Mouse (Mus musculus) CH12.LX (cell line): ENCODE measurements around the gene Gatd1. TPM values are rescaled to one million over a fixed set of nuclear protein-coding genes. Genes with fewer than 3 reads are reported as not detected.
A peak's percentile ranks its signal among the peaks of the same experiment; 100 is the strongest.

Source experiments
- DNase-seq: peaks from one replicate; pipeline ENCODE4 v3.0.0-alpha.2; 2013; ENCODE audit errors: extremely low read depth
- H3K27ac ChIP-seq: 2 replicates; pipeline ENCODE4 v1.5.1; 2012; ENCODE audit warnings: low read depth, mild to moderate bottlenecking, control low read depth, moderate library complexity; ENCODE audit not compliant: insufficient read depth
- H3K27me3 ChIP-seq: replicated peaks from 2 replicates; pipeline ENCODE3; 2012; ENCODE audit warnings: inconsistent platforms
- H3K36me3 ChIP-seq, 2 experiments: replicated peaks in 1 of 2; 2 replicates each; pipeline versions ENCODE3 to v1.6.1; 2012; ENCODE audit warnings: inconsistent platforms in 1 of 2, low read length in 1 of 2, mild to moderate bottlenecking in 1 of 2, mixed read lengths in 1 of 2, moderate library complexity in 1 of 2; ENCODE audit not compliant: control insufficient read depth in 1 of 2, insufficient read depth in 1 of 2
- H3K4me1 ChIP-seq, 2 experiments: 2 replicates each; pipeline ENCODE4 v1.6.1; 2012; ENCODE audit warnings: inconsistent platforms in 1 of 2, moderate library complexity in 1 of 2; ENCODE audit not compliant: insufficient read depth in 2 of 2, control insufficient read depth in 1 of 2
- H3K4me2 ChIP-seq: 2 replicates; pipeline ENCODE4 v1.6.1; 2012; ENCODE audit warnings: low read depth, mild to moderate bottlenecking, control low read depth; ENCODE audit not compliant: poor library complexity, insufficient read depth, severe bottlenecking
- H3K4me3 ChIP-seq, 3 experiments: fragments of 150-350 bp in 1 of 3; sonication (generic) in 1 of 3; replicated peaks in 1 of 3; 2 replicates each; pipeline versions ENCODE3 to v1.5.1; 2011 to 2012; ENCODE audit warnings: low read depth in 2 of 3, low read length in 2 of 3, mild to moderate bottlenecking in 2 of 3, moderate library complexity in 2 of 3, control low read depth in 1 of 3, improper control_type of control experiment in 1 of 3, inconsistent platforms in 1 of 3, mixed read lengths in 1 of 3; ENCODE audit not compliant: poor library complexity in 1 of 3
- H3K79me2 ChIP-seq: replicated peaks from 2 replicates; pipeline ENCODE4 v1.6.1; 2012; ENCODE audit warnings: mild to moderate bottlenecking, moderate library complexity; ENCODE audit not compliant: control insufficient read depth, poor library complexity, insufficient read depth, severe bottlenecking; ENCODE audit errors: extremely low read depth
- H3K9ac ChIP-seq: 2 replicates; pipeline ENCODE4 v1.6.1; 2012; ENCODE audit warnings: low read depth, mild to moderate bottlenecking, control low read depth, moderate library complexity; ENCODE audit not compliant: insufficient read depth
- H3K9me3 ChIP-seq: replicated peaks from 2 replicates; pipeline ENCODE3; 2012; ENCODE audit warnings: low read length, inconsistent platforms, mixed read lengths
- CHD1 ChIP-seq: IDR thresholded peaks from 2 replicates; pipeline ENCODE4 v1.6.1; 2012; ENCODE audit warnings: low read depth, low read length, improper control_type of control experiment, inconsistent platforms
- CHD2 ChIP-seq: IDR thresholded peaks from 2 replicates; pipeline ENCODE4 v1.6.1; 2011; ENCODE audit warnings: low read length, improper control_type of control experiment
- CTCF ChIP-seq, 2 experiments: IDR thresholded peaks in 1 of 2; conservative IDR thresholded peaks in 1 of 2; 2 replicates each; pipeline ENCODE4 v1.5.1; 2011 to 2012; ENCODE audit warnings: low read depth in 2 of 2, low read length in 2 of 2, improper control_type of control experiment in 1 of 2, inconsistent platforms in 1 of 2, mild to moderate bottlenecking in 1 of 2, moderate library complexity in 1 of 2
- ELF1 ChIP-seq: IDR thresholded peaks from 2 replicates; pipeline ENCODE4 v1.6.1; 2014; ENCODE audit warnings: low read depth, mild to moderate bottlenecking, inconsistent platforms, low read length, improper control_type of control experiment
- GABPA ChIP-seq: IDR thresholded peaks from 2 replicates; pipeline ENCODE4 v1.6.1; 2012; ENCODE audit warnings: low read depth, low read length, improper control_type of control experiment, inconsistent platforms; ENCODE audit not compliant: insufficient replicate concordance
- JUN ChIP-seq: IDR thresholded peaks from 2 replicates; pipeline ENCODE4 v1.6.1; 2011; ENCODE audit warnings: low read depth, mild to moderate bottlenecking, low read length, improper control_type of control experiment, moderate library complexity; ENCODE audit not compliant: insufficient read depth
- JUND ChIP-seq: conservative IDR thresholded peaks from 2 replicates; pipeline ENCODE4 v1.6.1; 2011; ENCODE audit warnings: low read depth, low read length, improper control_type of control experiment
- KAT2A ChIP-seq: IDR thresholded peaks from 2 replicates; pipeline ENCODE4 v1.6.1; 2012; ENCODE audit warnings: low read length, improper control_type of control experiment, inconsistent platforms; ENCODE audit not compliant: insufficient replicate concordance
- MAFK ChIP-seq: IDR thresholded peaks from 2 replicates; pipeline ENCODE4 v1.6.1; 2011; ENCODE audit warnings: low read length, improper control_type of control experiment; ENCODE audit not compliant: insufficient replicate concordance
- MAZ ChIP-seq: IDR thresholded peaks from 2 replicates; pipeline ENCODE4 v1.6.1; 2012; ENCODE audit warnings: low read depth, mild to moderate bottlenecking, inconsistent platforms, low read length, improper control_type of control experiment, moderate library complexity
- MEF2A ChIP-seq: IDR thresholded peaks from 2 replicates; pipeline ENCODE4 v1.6.1; 2014; ENCODE audit warnings: low read depth, mild to moderate bottlenecking, inconsistent platforms, low read length, improper control_type of control experiment, borderline replicate concordance
- MYC ChIP-seq: IDR thresholded peaks from 2 replicates; pipeline ENCODE4 v1.6.1; 2011; ENCODE audit warnings: low read depth, mild to moderate bottlenecking, improper control_type of control experiment, low read length
- PAX5 ChIP-seq: IDR thresholded peaks from 2 replicates; pipeline ENCODE4 v1.6.1; 2012; ENCODE audit warnings: low read length, inconsistent platforms, mixed read lengths
- POLR2AphosphoS2 ChIP-seq: IDR thresholded peaks from 2 replicates; pipeline ENCODE4 v1.6.1; 2011; ENCODE audit warnings: low read depth, low read length, improper control_type of control experiment
- RCOR1 ChIP-seq: conservative IDR thresholded peaks from 2 replicates; pipeline ENCODE4 v1.6.1; 2012; ENCODE audit warnings: low read depth, mild to moderate bottlenecking, inconsistent platforms, low read length, improper control_type of control experiment
- SMC3 ChIP-seq: IDR thresholded peaks from 2 replicates; pipeline ENCODE4 v1.6.1; 2011; ENCODE audit warnings: low read depth, low read length, improper control_type of control experiment
- TCF12 ChIP-seq: IDR thresholded peaks from 2 replicates; pipeline ENCODE4 v1.6.1; 2014; ENCODE audit warnings: low read depth, mild to moderate bottlenecking, inconsistent platforms, low read length, improper control_type of control experiment
- ZKSCAN1 ChIP-seq: IDR thresholded peaks from 2 replicates; pipeline ENCODE4 v1.6.1; 2012; ENCODE audit warnings: low read depth, inconsistent platforms, low read length, improper control_type of control experiment, borderline replicate concordance
- ZNF384 ChIP-seq: IDR thresholded peaks from 2 replicates; pipeline ENCODE4 v1.6.1; 2012; ENCODE audit warnings: low read depth, low read length, improper control_type of control experiment, inconsistent platforms
- dilution Hi-C: fragments of 300-500 bp; cut with MboI; formaldehyde crosslinking; loops from 2 replicates; pipeline ENCODE4 v1.14.3; 2020; ENCODE audit warnings: low sequenced_read_pairs; ENCODE audit not compliant: extremely low pct_unique_long_range_greater_than_20kb, extremely low pct_ligation_motif_present
- in situ Hi-C: fragments of 300-500 bp; cut with MboI; formaldehyde crosslinking; loops from 3 replicates; pipeline ENCODE4 v1.14.3; 2019; ENCODE audit warnings: low sequenced_read_pairs, low pct_ligation_motif_present, low pct_unique_long_range_greater_than_20kb, mixed read lengths
- polyA plus RNA-seq: library from polyadenylated mRNA; unstranded; fragments of >175 nt; gene quantifications from 2 replicates; pipeline ENCODE4 v1.2.1, GENCODE M21; 2012; ENCODE audit warnings: low read depth; ENCODE audit not compliant: insufficient read length
- total RNA-seq, 2 experiments: library from RNA; depleted of rRNA; stranded (reverse); fragments of 300-350 nt in 1 of 2; fragments of >200 nt in 1 of 2; gene quantifications; 2 replicates each; pipeline ENCODE4 v1.2.3; 2012 to 2014

Gatd1 gene
- total and polyA plus RNA-seq, 3 experiments: 21.2 to 31.4 (median 29.6) TPM

DNA sequence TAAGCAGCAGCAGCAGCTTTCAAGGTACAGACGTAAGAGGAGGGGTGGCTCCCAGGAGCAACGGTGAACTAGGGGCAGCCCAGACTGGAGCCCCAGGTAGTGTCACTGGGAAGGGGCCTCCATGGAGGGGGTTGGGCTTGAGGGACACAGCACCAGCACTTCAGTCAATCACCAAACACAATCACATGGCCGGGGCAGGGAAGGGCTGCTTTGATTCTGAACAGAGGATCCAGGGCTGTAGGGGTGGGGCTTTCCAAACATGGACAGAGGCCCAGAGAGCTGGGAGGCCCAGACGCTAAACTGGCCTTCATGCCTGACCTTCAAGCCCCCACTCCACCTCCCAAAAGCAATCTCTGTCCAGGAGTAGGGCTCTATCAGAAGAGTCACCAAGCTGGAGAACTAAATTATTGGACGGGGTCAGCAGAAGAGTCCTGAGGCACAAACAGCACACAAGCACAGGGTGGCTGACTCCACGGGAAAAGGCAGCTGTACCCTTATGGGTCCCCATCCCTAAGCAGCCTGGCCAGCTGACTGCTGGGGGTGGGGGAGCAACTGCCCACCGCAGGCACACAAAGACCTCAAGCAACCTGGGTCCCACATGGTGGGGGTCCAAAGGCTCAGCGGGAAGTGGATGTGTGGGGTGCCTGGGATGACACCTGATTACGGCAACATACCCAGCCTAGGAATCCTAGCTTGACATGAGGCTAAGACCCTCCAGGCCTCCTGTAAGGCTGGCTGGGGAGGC, 16.1 kb upstream of the Gatd1 start:
- no peak for DNase-seq
- H3K4me2 ChIP-seq: no peak overlapping the region
- no peaks in the 10 kb centered on the region for H3K9me3 ChIP-seq
- H3K36me3 ChIP-seq: peaks cover 39 to 49% of the 10 kb centered on the region in 2 experiments
- no peak overlapping the region for H3K27ac ChIP-seq
- dilution Hi-C loops (no loop called here), in situ Hi-C loops (no loop called here)
- H3K4me3 ChIP-seq: no peak overlapping the region
- no peak for TF ChIP-seq CHD1
- TF ChIP-seq ELF1: no peak
- no peak for TF ChIP-seq MAZ
- no peak for TF ChIP-seq TCF12
- 0 out of 2 replicates have a peak, but pooled peaks have one; percentile 31 for TF ChIP-seq POLR2AphosphoS2
- TF ChIP-seq, all 38 proteins: peak for 1
- H3K4me1 ChIP-seq: peaks cover 8 to 15% of the 10 kb centered on the region in 2 experiments
- no peaks in the 10 kb centered on the region for H3K27me3 ChIP-seq
- no peak overlapping the region for H3K9ac ChIP-seq
- H3K79me2 ChIP-seq: no peaks in the 10 kb centered on the region

DNA sequence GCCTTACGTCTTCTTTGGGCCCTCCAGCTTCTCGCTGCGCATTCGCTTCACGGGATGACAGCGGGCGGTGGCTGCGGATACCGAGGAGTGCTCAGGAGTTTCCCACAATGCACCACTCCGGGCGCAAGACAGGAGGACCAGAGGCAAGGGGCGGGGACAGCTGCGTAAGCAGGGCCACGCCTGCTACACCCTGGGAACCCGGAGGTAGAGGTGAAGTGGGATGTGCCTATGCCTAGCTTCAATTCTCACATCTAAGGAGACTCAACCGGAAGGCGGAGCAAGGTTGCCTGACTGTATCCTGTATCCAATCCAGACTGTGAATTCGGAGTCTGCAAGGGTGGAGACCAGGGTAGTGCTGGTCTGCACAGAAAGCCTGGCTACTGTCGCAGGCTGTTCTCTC, 15.4 kb upstream of the Gatd1 start, which contains the start of gene Cend1:
Gene Cend1 (minus strand): TSS at position 182 of the 400 bp plus-strand sequence.
- Histone ChIP-seq H3K27me3 (peaks cover under 1% of the 10 kb centered on the region), H3K36me3 (peaks cover 39 to 49% of the 10 kb centered on the region in 2 experiments), H3K4me1 (peaks cover 5 to 8% of the 10 kb centered on the region in 2 experiments; a peak in 3 of 4 replicates), H3K27ac (no peak within 1 kb of the TSS), H3K4me2 (no peak within 1 kb of the TSS), H3K9me3 (no peaks in the 10 kb centered on the region), H3K79me2 (no peaks in the 10 kb centered on the region), H3K9ac (no peak within 1 kb of the TSS), H3K4me3 (no peak within 1 kb of the TSS)
- dilution Hi-C loops: no loop called here
- in situ Hi-C loops: no loop called here
- TF ChIP-seq RCOR1: no peak
- no peak for TF ChIP-seq ZNF384
- no peak for TF ChIP-seq CHD2
- no peak for TF ChIP-seq CTCF (conservative IDR thresholded peaks at IDR 0.05 in 1 of 2, IDR thresholded peaks at IDR 0.05 in 1 of 2; ENCODE audit: low read depth in 2 of 2, low read length in 2 of 2)
- TF ChIP-seq CHD1: no peak
- TF ChIP-seq ZKSCAN1: no peak
- no peak for TF ChIP-seq PAX5
- no peak for TF ChIP-seq SMC3
- no peak for TF ChIP-seq MAZ
- no peak for TF ChIP-seq JUND
- no peak for TF ChIP-seq KAT2A
- no peak for TF ChIP-seq MYC
- TF ChIP-seq GABPA: no peak
- no peak for TF ChIP-seq JUN
- TF ChIP-seq MAFK: no peak
- no peak for TF ChIP-seq MEF2A
- DNase-seq: no peak
